Mouse (Mus musculus): ENCODE data around the gene 1700020D05Rik. TPM values are rescaled to one million over a fixed set of nuclear protein-coding genes. Genes with fewer than 3 reads are reported as not detected.
A peak's percentile ranks its signal among the peaks of the same experiment; 100 is the strongest.

Gene 1700020D05Rik
- 0.16 TPM in 1 of 2 replicates, not detected in the other for polyA plus RNA-seq (2015; fragmentation: Nextera tagmentation; extraction: Ambion mirVana)

DNA sequence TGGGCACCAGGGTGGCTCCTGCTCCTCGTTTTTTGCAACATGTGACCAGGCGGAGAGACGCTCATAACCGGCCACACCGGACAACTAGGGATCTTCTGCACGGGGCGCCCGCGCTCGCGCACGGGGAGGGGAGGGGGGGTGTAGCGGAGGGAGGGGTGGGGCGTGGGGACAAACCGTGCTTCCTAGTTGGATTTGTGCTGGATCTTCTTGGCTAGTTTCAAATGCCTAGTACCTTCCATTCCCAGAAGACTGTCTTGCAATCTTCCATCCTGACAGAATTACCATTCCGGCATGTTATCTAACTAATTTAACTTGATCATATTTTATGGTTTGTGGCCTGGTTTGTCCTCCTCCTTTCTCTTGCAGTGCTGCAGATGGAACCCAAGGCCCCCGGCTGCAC lies at the start of gene 1700020D05Rik:
TSS of gene 1700020D05Rik (minus strand) at position 101 of the 400 bp plus-strand sequence.
- Histone ChIP-seq H3K4me1 (no peaks in the 10 kb centered on the region), H3K4me2 (replicated peaks) (no peak within 1 kb of the TSS), H3K27ac (replicated peaks) (no peak within 1 kb of the TSS), H3K9ac (no peak within 1 kb of the TSS), H3K9me3 (replicated peaks) (no peaks in the 10 kb centered on the region), H3K36me3 (no peaks in the 10 kb centered on the region), H3K4me3 (replicated peaks) (no peak within 1 kb of the TSS), H3K27me3 (no peaks in the 10 kb centered on the region)
- ATAC-seq (ENCODE audit: insufficient number of reproducible peaks, low FRiP score, low TSS enrichment, low read depth): no peak
- WGBS: 44% methylated on average over 17 of the region's 17 CpGs

DNA sequence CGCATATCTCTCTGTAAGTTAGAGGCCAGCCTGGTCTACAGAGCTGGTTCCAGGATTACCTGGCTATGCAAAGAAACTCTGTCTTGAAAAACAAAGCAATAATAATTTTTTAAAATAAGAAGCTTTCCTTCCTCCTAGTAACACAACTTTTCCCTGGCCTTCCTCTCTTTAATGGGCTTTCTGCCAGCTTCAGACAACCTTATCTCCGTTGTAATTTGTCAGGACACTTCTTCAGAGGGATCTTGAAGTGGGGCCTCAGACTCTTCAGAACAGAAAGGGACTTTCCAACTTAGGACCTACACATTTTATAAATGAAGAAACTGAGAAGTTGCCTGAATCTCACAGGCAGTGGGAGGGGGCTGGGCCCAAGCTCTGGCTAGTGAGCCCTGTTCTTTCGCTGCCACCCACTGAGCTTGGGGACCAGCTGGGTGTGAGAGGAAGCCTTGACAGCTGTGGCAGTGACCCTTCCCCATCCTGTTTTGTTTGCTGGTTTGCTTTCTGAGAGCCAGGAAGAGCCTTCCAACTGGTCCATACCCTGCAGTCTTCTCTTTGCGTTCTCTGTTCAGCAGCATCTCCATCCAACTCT lies 44.0 kb upstream of the 1700020D05Rik start:
- Histone ChIP-seq H3K4me2 (replicated peaks) (no peak overlapping the region), H3K27me3 (no peaks in the 10 kb centered on the region), H3K4me3 (replicated peaks) (no peak overlapping the region), H3K9me3 (replicated peaks) (no peaks in the 10 kb centered on the region), H3K9ac (no peak overlapping the region), H3K4me1 (no peaks in the 10 kb centered on the region), H3K36me3 (no peaks in the 10 kb centered on the region), H3K27ac (replicated peaks) (no peak overlapping the region)
- WGBS: 75% methylated on average over 4 of the region's 4 CpGs
- ATAC-seq (ENCODE audit: insufficient number of reproducible peaks, low FRiP score, low TSS enrichment, low read depth): no peak

DNA sequence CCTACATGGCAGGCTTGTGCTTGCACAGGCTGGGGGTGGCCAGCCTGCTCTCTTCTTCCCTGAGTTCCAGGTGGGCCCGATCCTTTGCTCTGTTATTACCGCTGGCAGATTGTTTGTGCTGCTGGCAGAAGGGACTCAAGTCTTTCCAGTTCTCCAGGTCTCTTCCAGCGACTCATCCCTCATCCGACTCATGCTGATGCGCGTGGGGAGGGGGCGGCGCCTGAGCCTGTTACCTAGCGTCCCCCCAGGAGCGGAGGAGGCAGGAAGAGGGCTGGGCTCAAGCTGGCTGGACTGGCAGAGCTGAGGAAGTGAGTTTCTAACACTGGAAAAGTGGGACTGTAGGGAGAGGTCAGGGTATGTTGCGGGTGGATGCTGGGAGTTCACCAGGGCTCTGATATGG lies 40.4 kb upstream of the 1700020D05Rik start:
- Histone ChIP-seq H3K4me1 (0 out of 2 replicates have a peak, but pooled peaks cover 9% of the 10 kb centered on the region), H3K9me3 (replicated peaks) (no peaks in the 10 kb centered on the region), H3K36me3 (no peaks in the 10 kb centered on the region), H3K4me3 (replicated peaks) (no peak overlapping the region), H3K9ac (no peak overlapping the region), H3K4me2 (replicated peaks) (no peak overlapping the region), H3K27ac (replicated peaks) (peak overlapping the region; percentile 3; the same call in 1 of the 2 replicates), H3K27me3 (no peaks in the 10 kb centered on the region)
- WGBS: 38% methylated on average over 11 of the region's 11 CpGs
- no peak for ATAC-seq (ENCODE audit: insufficient number of reproducible peaks, low FRiP score, low TSS enrichment, low read depth)

- 82% methylated on average over 9 of the region's 9 CpGs for WGBS
- H3K27me3 ChIP-seq: no peaks in the 10 kb centered on the region
- no peak overlapping the region for H3K9ac ChIP-seq
- no peaks in the 10 kb centered on the region for H3K36me3 ChIP-seq
- ATAC-seq (ENCODE audit: insufficient number of reproducible peaks, low FRiP score, low TSS enrichment, low read depth): no peak
- H3K27ac ChIP-seq (replicated peaks): no peak overlapping the region
- H3K4me2 ChIP-seq (replicated peaks): no peak overlapping the region
- peaks cover 14% of the 10 kb centered on the region; the same call in 1 of the 2 replicates for H3K4me1 ChIP-seq
- H3K9me3 ChIP-seq (replicated peaks): no peaks in the 10 kb centered on the region
- H3K4me3 ChIP-seq (replicated peaks): no peak overlapping the region
Observed at GRCm38 (mm10) chr19:5543362-5543761, 39.8 kb upstream of the 1700020D05Rik start.

DNA sequence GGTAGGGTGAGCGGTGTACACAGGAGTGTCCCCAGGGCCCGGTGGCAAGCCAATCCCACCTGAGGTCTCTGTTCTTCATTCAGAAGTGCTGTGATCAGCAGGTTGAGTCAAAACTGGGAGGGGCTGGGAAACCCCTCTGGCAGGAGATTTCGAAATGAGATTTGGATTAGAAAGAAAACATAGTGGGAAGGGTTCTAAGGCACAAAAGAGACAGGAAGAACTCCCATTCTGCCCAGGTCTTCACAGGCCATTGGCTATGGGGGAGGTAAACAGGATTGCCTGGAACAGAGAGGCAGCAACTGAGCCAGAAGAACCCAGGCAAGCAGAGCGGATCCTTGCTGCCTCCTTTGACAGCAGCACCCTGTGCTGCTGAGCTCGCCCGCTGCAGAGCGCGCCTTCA lies 35.2 kb upstream of the 1700020D05Rik start:
- no peaks in the 10 kb centered on the region for H3K27me3 ChIP-seq
- no peak overlapping the region for H3K4me3 ChIP-seq (replicated peaks)
- WGBS: 58% methylated on average over 8 of the region's 8 CpGs
- no peak overlapping the region for H3K4me2 ChIP-seq (replicated peaks)
- ATAC-seq (ENCODE audit: insufficient number of reproducible peaks, low FRiP score, low TSS enrichment, low read depth): no peak
- H3K36me3 ChIP-seq: no peaks in the 10 kb centered on the region
- no peak overlapping the region for H3K9ac ChIP-seq
- H3K4me1 ChIP-seq: peaks cover 14% of the 10 kb centered on the region; the same call in 1 of the 2 replicates
- H3K27ac ChIP-seq (replicated peaks): peak overlapping the region; percentile 69
- no peaks in the 10 kb centered on the region for H3K9me3 ChIP-seq (replicated peaks)

DNA sequence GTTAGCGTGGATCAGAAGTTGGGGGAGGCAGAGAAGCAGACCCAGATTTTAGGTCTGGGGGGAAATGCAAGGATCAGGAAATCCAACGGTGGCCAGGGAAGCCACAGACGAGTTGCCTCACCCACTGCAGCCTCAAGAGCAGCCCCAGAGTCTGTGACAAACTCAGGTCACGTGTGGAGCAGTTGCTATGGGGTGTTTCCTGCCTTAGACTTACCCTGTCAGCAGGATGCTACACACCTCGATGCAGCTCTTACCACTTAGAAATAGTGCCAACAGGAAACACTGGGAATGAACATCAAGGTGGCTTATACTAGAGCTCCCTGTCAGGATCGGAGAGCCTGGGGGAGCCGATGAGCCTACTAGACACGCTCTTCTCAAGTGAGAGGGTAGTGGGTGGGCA lies 28.9 kb upstream of the 1700020D05Rik start:
- Histone ChIP-seq H3K36me3 (no peaks in the 10 kb centered on the region), H3K4me2 (replicated peaks) (no peak overlapping the region), H3K27me3 (peaks cover 3% of the 10 kb centered on the region; the same call in 1 of the 2 replicates), H3K9me3 (replicated peaks) (no peaks in the 10 kb centered on the region), H3K4me3 (replicated peaks) (no peak overlapping the region), H3K4me1 (peaks cover 18% of the 10 kb centered on the region), H3K27ac (replicated peaks) (0 out of 2 replicates have a peak overlapping the region, but pooled peaks have one; percentile 17), H3K9ac (no peak overlapping the region)
- ATAC-seq (ENCODE audit: insufficient number of reproducible peaks, low FRiP score, low TSS enrichment, low read depth): no peak
- WGBS: 53% methylated on average over 8 of the region's 8 CpGs

- Histone ChIP-seq H3K9ac (no peak overlapping the region), H3K4me2 (replicated peaks) (peak overlapping the region; percentile 49), H3K27me3 (peaks cover 3% of the 10 kb centered on the region; the same call in 1 of the 2 replicates), H3K4me1 (peaks cover 18% of the 10 kb centered on the region), H3K9me3 (replicated peaks) (no peaks in the 10 kb centered on the region), H3K36me3 (no peaks in the 10 kb centered on the region), H3K27ac (replicated peaks) (peak overlapping the region; percentile 77), H3K4me3 (replicated peaks) (peak overlapping the region; percentile 32)
- no peak for ATAC-seq (ENCODE audit: insufficient number of reproducible peaks, low FRiP score, low TSS enrichment, low read depth)
- 42% methylated on average over 7 of the region's 7 CpGs for WGBS
Observed at GRCm38 (mm10) chr19:5530138-5530524, 26.5 kb upstream of the 1700020D05Rik start.

DNA sequence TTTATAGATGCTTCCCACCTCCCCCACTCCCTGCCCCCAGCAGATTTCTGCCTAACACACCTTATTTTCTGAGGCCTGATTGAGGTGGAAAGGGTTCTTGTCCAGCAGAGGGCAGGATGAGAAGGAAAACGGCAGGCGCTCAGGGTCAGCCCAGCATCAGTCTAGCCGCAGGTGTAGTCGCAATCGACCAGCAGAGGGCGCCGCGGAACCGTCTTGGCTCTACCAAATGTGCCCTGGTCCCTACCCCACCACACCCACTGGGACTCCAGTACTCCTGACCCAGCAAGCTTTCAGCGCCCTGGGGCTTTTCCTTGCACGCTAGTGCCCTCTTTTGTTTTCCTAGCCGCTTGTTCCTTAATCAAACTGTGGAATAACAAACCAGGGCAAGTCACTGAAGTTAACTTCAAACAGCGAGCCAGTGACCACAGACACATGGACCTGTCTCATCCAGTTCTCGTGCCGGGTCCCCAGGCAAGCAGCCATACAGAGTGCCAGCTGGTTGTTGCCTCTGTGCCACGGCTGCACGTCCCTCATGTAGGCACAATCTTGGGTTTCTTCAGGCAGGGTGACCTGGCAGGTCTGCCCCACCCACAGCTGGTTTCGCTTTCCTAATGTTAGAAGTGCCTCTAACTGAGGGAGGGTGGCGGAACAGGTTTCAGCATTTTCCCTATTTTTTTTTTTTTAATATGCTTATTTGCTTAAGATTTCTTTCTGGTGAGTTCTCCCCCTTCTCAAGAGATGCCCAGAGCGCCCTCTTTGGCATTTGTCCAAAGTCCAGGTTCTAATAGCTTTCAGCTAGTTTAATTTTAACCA lies 25.9 kb upstream of the 1700020D05Rik start:
- peaks cover 3% of the 10 kb centered on the region; the same call in 1 of the 2 replicates for H3K27me3 ChIP-seq
- peak overlapping the region; percentile 32 for H3K4me3 ChIP-seq (replicated peaks)
- no peak overlapping the region for H3K9ac ChIP-seq
- no peaks in the 10 kb centered on the region for H3K36me3 ChIP-seq
- 6% methylated on average over 20 of the region's 20 CpGs for WGBS
- peak overlapping the region; percentile 49 for H3K4me2 ChIP-seq (replicated peaks)
- peak; percentile 92 for ATAC-seq (ENCODE audit: insufficient number of reproducible peaks, low FRiP score, low TSS enrichment, low read depth)
- no peaks in the 10 kb centered on the region for H3K9me3 ChIP-seq (replicated peaks)
- H3K4me1 ChIP-seq: peaks cover 18% of the 10 kb centered on the region
- peak overlapping the region; percentile 77 for H3K27ac ChIP-seq (replicated peaks)

- Histone ChIP-seq H3K4me2 (replicated peaks) (no peak overlapping the region), H3K4me1 (peaks cover 15% of the 10 kb centered on the region), H3K36me3 (no peaks in the 10 kb centered on the region), H3K27me3 (peaks cover under 1% of the 10 kb centered on the region; the same call in 1 of the 2 replicates), H3K9ac (no peak overlapping the region), H3K9me3 (replicated peaks) (no peaks in the 10 kb centered on the region), H3K4me3 (replicated peaks) (no peak overlapping the region), H3K27ac (replicated peaks) (no peak overlapping the region)
- ATAC-seq (ENCODE audit: insufficient number of reproducible peaks, low FRiP score, low TSS enrichment, low read depth): no peak
- WGBS: 70% methylated on average over 5 of the region's 5 CpGs
Observed at GRCm38 (mm10) chr19:5525204-5525603, 21.6 kb upstream of the 1700020D05Rik start.

DNA sequence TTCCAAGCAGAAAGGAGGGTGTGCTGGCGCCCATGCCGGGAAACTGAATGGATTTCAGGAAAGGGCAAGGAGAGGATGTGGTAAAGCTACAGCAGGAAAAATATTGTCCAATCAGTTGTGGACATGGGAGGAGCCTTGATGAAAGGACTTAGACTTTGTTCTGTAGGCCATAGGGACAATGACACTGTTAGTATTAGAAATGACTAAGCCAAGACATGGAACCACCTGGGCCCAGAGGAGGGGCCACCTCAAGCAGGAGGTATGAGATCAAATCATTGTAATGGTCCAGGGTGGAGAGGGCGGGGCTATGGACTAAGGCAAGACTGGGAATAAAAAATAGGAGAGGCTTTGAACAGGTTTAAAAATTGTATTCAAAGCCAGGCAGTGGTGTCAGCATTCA lies 15.1 kb upstream of the 1700020D05Rik start:
- ATAC-seq (ENCODE audit: insufficient number of reproducible peaks, low FRiP score, low TSS enrichment, low read depth): no peak

GRCm38 (mm10) chr19:5516906-5517505 lies 13.4 kb upstream of the 1700020D05Rik start:
- Histone ChIP-seq H3K4me2 (replicated peaks) (no peak overlapping the region), H3K4me1 (no peaks in the 10 kb centered on the region), H3K9ac (no peak overlapping the region), H3K9me3 (replicated peaks) (no peaks in the 10 kb centered on the region), H3K4me3 (replicated peaks) (no peak overlapping the region), H3K27me3 (no peaks in the 10 kb centered on the region), H3K36me3 (no peaks in the 10 kb centered on the region), H3K27ac (replicated peaks) (no peak overlapping the region)
- ATAC-seq (ENCODE audit: insufficient number of reproducible peaks, low FRiP score, low TSS enrichment, low read depth): no peak
- 75% methylated on average over 8 of the region's 8 CpGs for WGBS

More for the DNA sequence above, 15.1 kb upstream of the 1700020D05Rik start:
- no peak overlapping the region for H3K9ac ChIP-seq
- no peaks in the 10 kb centered on the region for H3K36me3 ChIP-seq
- H3K27me3 ChIP-seq: no peaks in the 10 kb centered on the region
- H3K9me3 ChIP-seq (replicated peaks): no peaks in the 10 kb centered on the region
- H3K4me1 ChIP-seq: no peaks in the 10 kb centered on the region
- no peak overlapping the region for H3K27ac ChIP-seq (replicated peaks)
- 85% methylated on average over 3 of the region's 3 CpGs for WGBS
- H3K4me2 ChIP-seq (replicated peaks): no peak overlapping the region
- no peak overlapping the region for H3K4me3 ChIP-seq (replicated peaks)

All from embryonic facial prominence, embryonic 15.5 days (tissue).